Mouse (Mus musculus): ENCODE results near the gene Ccdc78. TPM values are rescaled to one million over a fixed set of nuclear protein-coding genes. Genes with fewer than 3 reads are reported as not detected.

The Ccdc78 gene
- polyA plus RNA-seq, 1 experiment = 1.6 TPM

GRCm38 (mm10) chr17:25754241-25754640 is 32.1 kb upstream of the Ccdc78 start, which contains the start of gene Msln:
Gene Msln (minus strand): TSS chr17:25754378.
- no peaks in the 10 kb centered on the region for H3K27me3 ChIP-seq (ENCODE audit: control insufficient read depth, insufficient read depth, low read length)
- H3K36me3 ChIP-seq (ENCODE audit: control insufficient read depth, insufficient read depth, low read length) = no peaks in the 10 kb centered on the region
- TF ChIP-seq CTCF (IDR thresholded peaks at IDR 0.05; ENCODE audit: control insufficient read depth, insufficient read depth, insufficient replicate concordance, low read depth, low read length) (no peak), POLR2A (IDR thresholded peaks at IDR 0.05; ENCODE audit: control insufficient read depth, low read depth, low read length) (no peak)
- no peak within 1 kb of the TSS for H3K4me3 ChIP-seq (ENCODE audit: control insufficient read depth, low read depth, low read length)
- H3K4me1 ChIP-seq (ENCODE audit: control insufficient read depth, insufficient read depth, low read length) = no peaks in the 10 kb centered on the region
- H3K27ac ChIP-seq (ENCODE audit: control insufficient read depth, insufficient read depth, low read depth, low read length) = no peak within 1 kb of the TSS

- Histone ChIP-seq H3K27me3 (ENCODE audit: control insufficient read depth, insufficient read depth, low read length) (no peaks in the 10 kb centered on the region), H3K4me1 (ENCODE audit: control insufficient read depth, insufficient read depth, low read length) (no peaks in the 10 kb centered on the region), H3K27ac (ENCODE audit: control insufficient read depth, insufficient read depth, low read depth, low read length) (no peak overlapping the region), H3K4me3 (ENCODE audit: control insufficient read depth, low read depth, low read length) (no peak overlapping the region), H3K36me3 (ENCODE audit: control insufficient read depth, insufficient read depth, low read length) (no peaks in the 10 kb centered on the region)
- no peak for TF ChIP-seq CTCF (IDR thresholded peaks at IDR 0.05; ENCODE audit: control insufficient read depth, insufficient read depth, insufficient replicate concordance, low read depth, low read length)
Measured at GRCm38 (mm10) chr17:25755086-25755485, 31.3 kb upstream of the Ccdc78 start.

- Histone ChIP-seq H3K27ac (ENCODE audit: control insufficient read depth, insufficient read depth, low read depth, low read length) (no peak overlapping the region), H3K27me3 (ENCODE audit: control insufficient read depth, insufficient read depth, low read length) (no peaks in the 10 kb centered on the region), H3K36me3 (ENCODE audit: control insufficient read depth, insufficient read depth, low read length) (no peaks in the 10 kb centered on the region), H3K4me1 (ENCODE audit: control insufficient read depth, insufficient read depth, low read length) (no peaks in the 10 kb centered on the region), H3K4me3 (ENCODE audit: control insufficient read depth, low read depth, low read length) (no peak overlapping the region)
- TF ChIP-seq POLR2A (IDR thresholded peaks at IDR 0.05; ENCODE audit: control insufficient read depth, low read depth, low read length) = no peak
- TF ChIP-seq CTCF (IDR thresholded peaks at IDR 0.05; ENCODE audit: control insufficient read depth, insufficient read depth, insufficient replicate concordance, low read depth, low read length) = no peak
Measured at GRCm38 (mm10) chr17:25755627-25756377, 30.6 kb upstream of the Ccdc78 start.

- Histone ChIP-seq H3K36me3 (ENCODE audit: control insufficient read depth, insufficient read depth, low read length) (no peaks in the 10 kb centered on the region), H3K27ac (ENCODE audit: control insufficient read depth, insufficient read depth, low read depth, low read length) (no peak overlapping the region), H3K27me3 (ENCODE audit: control insufficient read depth, insufficient read depth, low read length) (no peaks in the 10 kb centered on the region), H3K4me1 (ENCODE audit: control insufficient read depth, insufficient read depth, low read length) (no peaks in the 10 kb centered on the region), H3K4me3 (ENCODE audit: control insufficient read depth, low read depth, low read length) (no peak overlapping the region)
- no peak for TF ChIP-seq POLR2A (IDR thresholded peaks at IDR 0.05; ENCODE audit: control insufficient read depth, low read depth, low read length)
- TF ChIP-seq CTCF (IDR thresholded peaks at IDR 0.05; ENCODE audit: control insufficient read depth, insufficient read depth, insufficient replicate concordance, low read depth, low read length) = no peak
Measured at GRCm38 (mm10) chr17:25756378-25757242, 29.8 kb upstream of the Ccdc78 start.

GRCm38 (mm10) chr17:25757691-25758090 is 28.7 kb upstream of the Ccdc78 start:
- Histone ChIP-seq H3K36me3 (ENCODE audit: control insufficient read depth, insufficient read depth, low read length) (no peaks in the 10 kb centered on the region), H3K27me3 (ENCODE audit: control insufficient read depth, insufficient read depth, low read length) (no peaks in the 10 kb centered on the region), H3K4me1 (ENCODE audit: control insufficient read depth, insufficient read depth, low read length) (no peaks in the 10 kb centered on the region), H3K4me3 (ENCODE audit: control insufficient read depth, low read depth, low read length) (no peak overlapping the region), H3K27ac (ENCODE audit: control insufficient read depth, insufficient read depth, low read depth, low read length) (no peak overlapping the region)
- no peak for TF ChIP-seq CTCF (IDR thresholded peaks at IDR 0.05; ENCODE audit: control insufficient read depth, insufficient read depth, insufficient replicate concordance, low read depth, low read length)
- TF ChIP-seq POLR2A (IDR thresholded peaks at IDR 0.05; ENCODE audit: control insufficient read depth, low read depth, low read length) = no peak

GRCm38 (mm10) chr17:25760148-25760547 is 26.2 kb upstream of the Ccdc78 start:
- TF ChIP-seq CTCF (IDR thresholded peaks at IDR 0.05; ENCODE audit: control insufficient read depth, insufficient read depth, insufficient replicate concordance, low read depth, low read length) = no peak
- no peak for TF ChIP-seq POLR2A (IDR thresholded peaks at IDR 0.05; ENCODE audit: control insufficient read depth, low read depth, low read length)
- no peaks in the 10 kb centered on the region for H3K27me3 ChIP-seq (ENCODE audit: control insufficient read depth, insufficient read depth, low read length)
- H3K27ac ChIP-seq (ENCODE audit: control insufficient read depth, insufficient read depth, low read depth, low read length) = no peak overlapping the region
- H3K4me1 ChIP-seq (ENCODE audit: control insufficient read depth, insufficient read depth, low read length) = peaks cover 3% of the 10 kb centered on the region; the same call in 1 of the 2 replicates
- H3K36me3 ChIP-seq (ENCODE audit: control insufficient read depth, insufficient read depth, low read length) = no peaks in the 10 kb centered on the region
- H3K4me3 ChIP-seq (ENCODE audit: control insufficient read depth, low read depth, low read length) = peak overlapping the region; percentile 41

- TF ChIP-seq CTCF (IDR thresholded peaks at IDR 0.05; ENCODE audit: control insufficient read depth, insufficient read depth, insufficient replicate concordance, low read depth, low read length) (no peak), POLR2A (IDR thresholded peaks at IDR 0.05; ENCODE audit: control insufficient read depth, low read depth, low read length) (no peak)
- Histone ChIP-seq H3K27ac (ENCODE audit: control insufficient read depth, insufficient read depth, low read depth, low read length) (0 out of 2 replicates have a peak overlapping the region, but pooled peaks have one; percentile 5), H3K27me3 (ENCODE audit: control insufficient read depth, insufficient read depth, low read length) (no peaks in the 10 kb centered on the region), H3K4me3 (ENCODE audit: control insufficient read depth, low read depth, low read length) (peak overlapping the region; percentile 17), H3K36me3 (ENCODE audit: control insufficient read depth, insufficient read depth, low read length) (no peaks in the 10 kb centered on the region), H3K4me1 (ENCODE audit: control insufficient read depth, insufficient read depth, low read length) (peaks cover 3% of the 10 kb centered on the region; the same call in 1 of the 2 replicates)
Measured at GRCm38 (mm10) chr17:25761561-25761970, 24.8 kb upstream of the Ccdc78 start.

All from testis, adult 2 months (tissue).